Mouse (Mus musculus) retina, postnatal 7 days (tissue): ENCODE measurements at regions not wholly inside any gene's neighbourhood (a gene's known extent, or its start where the extent isn't known, plus 50 kb on each side); places are given as distances from the start of the nearest gene placed in this dataset.

Experiments used
- DNase-seq: peaks from one replicate; pipeline ENCODE4 v3.0.0-alpha.2; 2012; ENCODE audit warnings: low read depth, low spot score

- DNase-seq, result no peak
These were observed 71.1 kb upstream of the Lnx1 start for GRCm38 (mm10) chr5:74773558-74774429.

- no peak for DNase-seq
These were observed 68.4 kb upstream of the Lnx1 start for GRCm38 (mm10) chr5:74771121-74771520.

GRCm38 (mm10) chr5:74769023-74769422 lies 66.3 kb upstream of the Lnx1 start:
- DNase-seq, result no peak

- DNase-seq, result no peak
These were observed 65.3 kb upstream of the Lnx1 start for GRCm38 (mm10) chr5:74767993-74768392.

GRCm38 (mm10) chr5:74766211-74766610 lies 63.5 kb upstream of the Lnx1 start:
- DNase-seq, result no peak

- DNase-seq, result no peak
These were observed 62.5 kb upstream of the Lnx1 start for GRCm38 (mm10) chr5:74765061-74765767.

GRCm38 (mm10) chr5:74757557-74757956 lies 54.8 kb upstream of the Lnx1 start:
- DNase-seq, result no peak

GRCm38 (mm10) chr5:74752961-74753360 lies 50.2 kb upstream of the Lnx1 start:
- no peak for DNase-seq
